Mouse (Mus musculus) intestine, embryonic 15.5 days (tissue): ENCODE data around the gene Ssbp3. TPM values are rescaled to one million over a fixed set of nuclear protein-coding genes. Genes with fewer than 3 reads are reported as not detected.

ENCODE experiments used
- ATAC-seq: fragments of 200-750 bp; cut with Nextera tagmentation; 2 replicates; pipeline ENCODE4 v1.8.0; 2017; ENCODE audit warnings: moderate TSS enrichment, moderate library complexity
- H3K27ac ChIP-seq: fragments of 300-500 bp; sonication (generic); 2 replicates; pipeline ENCODE4 v1.5.1; 2015; ENCODE audit warnings: mild to moderate bottlenecking, inconsistent platforms
- H3K27me3 ChIP-seq: fragments of 300-500 bp; sonication (generic); replicated peaks from 2 replicates; pipeline ENCODE4 v1.6.1; 2015; ENCODE audit warnings: inconsistent platforms
- H3K36me3 ChIP-seq: fragments of 300-500 bp; sonication (generic); 2 replicates; pipeline ENCODE4 v1.6.1; 2015; ENCODE audit warnings: inconsistent platforms
- H3K4me1 ChIP-seq: fragments of 300-500 bp; sonication (generic); replicated peaks from 2 replicates; pipeline ENCODE4 v1.6.1; 2015; ENCODE audit warnings: inconsistent platforms
- H3K4me2 ChIP-seq: fragments of 300-500 bp; sonication (generic); replicated peaks from 2 replicates; pipeline ENCODE4 v1.6.1; 2015; ENCODE audit warnings: mild to moderate bottlenecking, inconsistent platforms
- H3K4me3 ChIP-seq: fragments of 300-500 bp; sonication (generic); replicated peaks from 2 replicates; pipeline ENCODE4 v1.5.1; 2015; ENCODE audit warnings: inconsistent platforms
- H3K9ac ChIP-seq: fragments of 300-500 bp; sonication (generic); 2 replicates; pipeline ENCODE4 v1.6.1; 2015; ENCODE audit warnings: inconsistent platforms
- H3K9me3 ChIP-seq: fragments of 300-500 bp; sonication (generic); 2 replicates; pipeline ENCODE4 v1.6.1; 2016; ENCODE audit warnings: inconsistent platforms
- WGBS: fragments of 180-500 bp; shearing (Covaris S2); methylation state at CpG from one replicate; pipeline ENCODE4 v1.1.7; 2015; 5-methylcytosine and 5-hydroxymethylcytosine counted together
- polyA plus RNA-seq: library from polyadenylated mRNA; unstranded; fragments of >200 nt; fragmentation: Nextera tagmentation; extraction: Ambion mirVana; gene quantifications from 2 replicates; pipeline ENCODE4 v1.2.1, GENCODE M21; 2015

Gene Ssbp3
- polyA plus RNA-seq, 1 experiment from 2014 or later: 86.0 TPM

- ATAC-seq: no peak
- Histone ChIP-seq H3K9ac (no peak overlapping the region), H3K4me2 (no peak overlapping the region), H3K4me1 (peaks cover 18% of the 10 kb centered on the region), H3K4me3 (no peak overlapping the region), H3K27me3 (no peaks in the 10 kb centered on the region), H3K27ac (no peak overlapping the region), H3K36me3 (peaks cover 12% of the 10 kb centered on the region), H3K9me3 (no peaks in the 10 kb centered on the region)
- 61% methylated on average over 8 of the region's 8 CpGs for whole genome bisulfite sequencing
These were observed 116.0 kb downstream of the Ssbp3 start for GRCm38 (mm10) chr4:107026451-107026850.

- no peak overlapping the region for H3K4me2 ChIP-seq
- no peak overlapping the region for H3K4me3 ChIP-seq
- H3K4me1 ChIP-seq: no peaks in the 10 kb centered on the region
- peaks cover 45% of the 10 kb centered on the region for H3K36me3 ChIP-seq
- no peaks in the 10 kb centered on the region for H3K9me3 ChIP-seq
- H3K27ac ChIP-seq: no peak overlapping the region
- H3K27me3 ChIP-seq: no peaks in the 10 kb centered on the region
- WGBS: 78% methylated on average over 4 of the region's 4 CpGs
- no peak overlapping the region for H3K9ac ChIP-seq
- no peak for ATAC-seq
These were observed 125.2 kb downstream of the Ssbp3 start for GRCm38 (mm10) chr4:107035689-107036088.

GRCm38 (mm10) chr4:107036985-107037384 is 126.5 kb downstream of the Ssbp3 start:
- Histone ChIP-seq H3K4me1 (no peaks in the 10 kb centered on the region), H3K36me3 (peaks cover 48% of the 10 kb centered on the region), H3K27ac (no peak overlapping the region), H3K9me3 (no peaks in the 10 kb centered on the region), H3K27me3 (no peaks in the 10 kb centered on the region), H3K4me3 (no peak overlapping the region), H3K9ac (no peak overlapping the region), H3K4me2 (no peak overlapping the region)
- 91% methylated on average over 2 of the region's 2 CpGs for WGBS
- ATAC-seq: no peak

GRCm38 (mm10) chr4:107038303-107038702 is 127.8 kb downstream of the Ssbp3 start:
- Histone ChIP-seq H3K9ac (no peak overlapping the region), H3K4me2 (no peak overlapping the region), H3K4me3 (no peak overlapping the region), H3K4me1 (no peaks in the 10 kb centered on the region), H3K9me3 (no peaks in the 10 kb centered on the region), H3K27ac (no peak overlapping the region), H3K36me3 (peaks cover 44% of the 10 kb centered on the region), H3K27me3 (no peaks in the 10 kb centered on the region)
- ATAC-seq: no peak
- 84% methylated on average over 4 of the region's 4 CpGs for WGBS

- Histone ChIP-seq H3K4me2 (no peak overlapping the region), H3K4me1 (no peaks in the 10 kb centered on the region), H3K4me3 (no peak overlapping the region), H3K27me3 (no peaks in the 10 kb centered on the region), H3K9me3 (no peaks in the 10 kb centered on the region), H3K27ac (no peak overlapping the region), H3K9ac (no peak overlapping the region), H3K36me3 (peaks cover 39% of the 10 kb centered on the region)
- no peak for ATAC-seq
- 85% methylated on average over 8 of the region's 8 CpGs for WGBS
These were observed 128.8 kb downstream of the Ssbp3 start for GRCm38 (mm10) chr4:107039270-107039669.

GRCm38 (mm10) chr4:107042304-107042703 is 131.8 kb downstream of the Ssbp3 start:
- Histone ChIP-seq H3K27me3 (no peaks in the 10 kb centered on the region), H3K9ac (no peak overlapping the region), H3K36me3 (peaks cover 45% of the 10 kb centered on the region), H3K9me3 (no peaks in the 10 kb centered on the region), H3K27ac (no peak overlapping the region), H3K4me1 (no peaks in the 10 kb centered on the region), H3K4me3 (no peak overlapping the region), H3K4me2 (no peak overlapping the region)
- 89% methylated on average over 6 of the region's 6 CpGs for WGBS
- ATAC-seq: no peak

- ATAC-seq: no peak
- Histone ChIP-seq H3K27ac (no peak overlapping the region), H3K27me3 (no peaks in the 10 kb centered on the region), H3K4me3 (no peak overlapping the region), H3K36me3 (peaks cover 41% of the 10 kb centered on the region), H3K4me1 (no peaks in the 10 kb centered on the region), H3K9ac (no peak overlapping the region), H3K4me2 (no peak overlapping the region), H3K9me3 (no peaks in the 10 kb centered on the region)
- WGBS: 96% methylated on average over 13 of the region's 13 CpGs
These were observed 134.7 kb downstream of the Ssbp3 start for GRCm38 (mm10) chr4:107045188-107045587.

GRCm38 (mm10) chr4:107047806-107048205 is 137.3 kb downstream of the Ssbp3 start:
- Histone ChIP-seq H3K27ac (no peak overlapping the region), H3K9me3 (no peaks in the 10 kb centered on the region), H3K4me1 (no peaks in the 10 kb centered on the region), H3K4me2 (no peak overlapping the region), H3K27me3 (no peaks in the 10 kb centered on the region), H3K36me3 (peaks cover 33% of the 10 kb centered on the region), H3K4me3 (no peak overlapping the region), H3K9ac (no peak overlapping the region)
- ATAC-seq: no peak
- 84% methylated on average over 5 of the region's 5 CpGs for WGBS

GRCm38 (mm10) chr4:107048568-107049162 is 138.2 kb downstream of the Ssbp3 start:
- 86% methylated on average over 11 of the region's 11 CpGs for WGBS
- no peak overlapping the region for H3K4me3 ChIP-seq
- no peaks in the 10 kb centered on the region for H3K27me3 ChIP-seq
- peaks cover 29% of the 10 kb centered on the region for H3K36me3 ChIP-seq
- no peak for ATAC-seq
- H3K4me1 ChIP-seq: no peaks in the 10 kb centered on the region
- H3K9me3 ChIP-seq: no peaks in the 10 kb centered on the region
- H3K27ac ChIP-seq: no peak overlapping the region
- H3K9ac ChIP-seq: no peak overlapping the region
- H3K4me2 ChIP-seq: no peak overlapping the region

GRCm38 (mm10) chr4:107051889-107052288 is 141.4 kb downstream of the Ssbp3 start:
- ATAC-seq: no peak
- no peaks in the 10 kb centered on the region for H3K27me3 ChIP-seq
- no peak overlapping the region for H3K27ac ChIP-seq
- H3K4me2 ChIP-seq: no peak overlapping the region
- WGBS: 48% methylated on average over 4 of the region's 4 CpGs
- H3K4me3 ChIP-seq: no peak overlapping the region
- H3K36me3 ChIP-seq: peaks cover 17% of the 10 kb centered on the region
- no peak overlapping the region for H3K9ac ChIP-seq
- no peaks in the 10 kb centered on the region for H3K4me1 ChIP-seq
- H3K9me3 ChIP-seq: no peaks in the 10 kb centered on the region

- H3K4me1 ChIP-seq: no peaks in the 10 kb centered on the region
- H3K27ac ChIP-seq: no peak overlapping the region
- no peak overlapping the region for H3K9ac ChIP-seq
- H3K4me3 ChIP-seq: no peak overlapping the region
- no peaks in the 10 kb centered on the region for H3K9me3 ChIP-seq
- H3K27me3 ChIP-seq: no peaks in the 10 kb centered on the region
- H3K36me3 ChIP-seq: peaks cover 13% of the 10 kb centered on the region
- no peak overlapping the region for H3K4me2 ChIP-seq
- 56% methylated on average over 5 of the region's 5 CpGs for WGBS
- ATAC-seq: no peak
These were observed 142.6 kb downstream of the Ssbp3 start for GRCm38 (mm10) chr4:107052962-107053553.

- Histone ChIP-seq H3K36me3 (peaks cover 20% of the 10 kb centered on the region), H3K4me1 (no peaks in the 10 kb centered on the region), H3K9me3 (no peaks in the 10 kb centered on the region), H3K9ac (no peak overlapping the region), H3K4me3 (no peak overlapping the region), H3K4me2 (no peak overlapping the region), H3K27ac (no peak overlapping the region), H3K27me3 (no peaks in the 10 kb centered on the region)
- ATAC-seq: no peak
- 83% methylated on average over 3 of the region's 3 CpGs for WGBS
These were observed 145.6 kb downstream of the Ssbp3 start for GRCm38 (mm10) chr4:107056088-107056487.

- H3K4me3 ChIP-seq: no peak overlapping the region
- no peak overlapping the region for H3K4me2 ChIP-seq
- H3K4me1 ChIP-seq: no peaks in the 10 kb centered on the region
- H3K36me3 ChIP-seq: peaks cover 35% of the 10 kb centered on the region
- no peak overlapping the region for H3K27ac ChIP-seq
- no peaks in the 10 kb centered on the region for H3K27me3 ChIP-seq
- ATAC-seq: no peak
- no peaks in the 10 kb centered on the region for H3K9me3 ChIP-seq
- 88% methylated on average over 5 of the region's 5 CpGs for WGBS
- no peak overlapping the region for H3K9ac ChIP-seq
These were observed 147.8 kb downstream of the Ssbp3 start for GRCm38 (mm10) chr4:107058346-107058745.
